Mouse (Mus musculus) thymus, adult 2 months (tissue): ENCODE data around the gene Krt36.

Experiments used
- CTCF ChIP-seq: fragments of 200-500 bp; IDR thresholded peaks from 2 replicates; pipeline ENCODE4 v1.5.1; 2012; ENCODE audit warnings: mild to moderate bottlenecking, control low read depth, low read length, moderate library complexity, borderline replicate concordance; ENCODE audit not compliant: control insufficient read depth, poor library complexity, insufficient read depth; ENCODE audit errors: extremely low read depth
- POLR2A ChIP-seq: fragments of 200-500 bp; IDR thresholded peaks from 2 replicates; pipeline ENCODE4 v1.6.1; 2012; ENCODE audit warnings: mild to moderate bottlenecking, low read length, control low read depth, moderate library complexity; ENCODE audit not compliant: control insufficient read depth, poor library complexity, insufficient read depth; ENCODE audit errors: extremely low read depth

- TF ChIP-seq CTCF: no peak
- no peak for TF ChIP-seq POLR2A
These were observed 35.5 kb upstream of the Krt36 start for GRCm38 (mm10) chr11:100140966-100141365.
